Mouse (Mus musculus) thymus, postnatal 14 days (tissue): ENCODE results near the gene Gzmm.

ENCODE experiments used
- DNase-seq: peaks from one replicate; pipeline ENCODE4 v3.0.0; 2021

Gene Gzmm

GRCm38 (mm10) chr10:79704065-79704969, 15.5 kb downstream of the Gzmm start, which contains the start of gene Bsg:
Gene Bsg, plus strand, starts transcription at chr10:79704491.
- peak; percentile 99 for DNase-seq

DNA sequence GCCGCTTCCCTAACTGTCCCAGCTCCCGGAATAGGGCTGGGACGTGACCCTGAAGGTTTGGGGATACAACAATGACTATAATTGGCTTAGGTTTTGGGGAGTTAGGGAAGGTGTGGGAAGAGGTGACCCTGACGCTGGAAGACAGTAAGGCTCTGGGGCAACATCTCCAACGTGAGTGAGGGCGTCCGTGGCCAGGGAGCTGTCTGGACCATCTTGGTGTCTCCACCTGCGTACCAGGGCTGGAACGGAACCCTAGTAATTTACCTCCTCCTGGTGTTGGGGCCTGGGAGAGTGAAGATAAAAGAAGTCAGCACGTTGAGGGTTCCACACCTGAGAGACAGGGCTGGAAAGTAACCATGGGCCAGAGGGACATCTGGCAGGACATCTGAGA, 16.1 kb downstream of the Gzmm start:
- DNase-seq = no peak

DNA sequence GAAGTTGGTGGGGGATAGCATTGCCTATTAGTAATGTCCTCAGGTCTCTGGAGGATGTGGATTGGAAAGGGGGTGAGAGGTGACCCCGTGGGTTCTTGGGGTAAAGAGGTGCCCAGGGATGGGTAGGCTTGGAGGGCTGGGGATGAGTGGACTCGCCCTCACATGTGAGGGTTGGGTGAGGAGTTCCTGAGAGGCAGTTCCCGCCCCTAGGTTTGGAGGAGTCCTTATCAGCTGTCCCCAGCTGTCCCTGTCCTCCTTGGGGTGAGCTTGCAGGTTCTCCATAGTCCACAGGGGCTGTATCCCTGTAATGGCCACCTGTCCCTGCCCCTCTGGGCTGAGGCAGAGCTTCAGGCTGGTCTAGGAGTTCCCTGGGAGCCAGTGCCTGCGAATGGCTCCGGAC, 17.1 kb downstream of the Gzmm start:
- DNase-seq = no peak

DNA sequence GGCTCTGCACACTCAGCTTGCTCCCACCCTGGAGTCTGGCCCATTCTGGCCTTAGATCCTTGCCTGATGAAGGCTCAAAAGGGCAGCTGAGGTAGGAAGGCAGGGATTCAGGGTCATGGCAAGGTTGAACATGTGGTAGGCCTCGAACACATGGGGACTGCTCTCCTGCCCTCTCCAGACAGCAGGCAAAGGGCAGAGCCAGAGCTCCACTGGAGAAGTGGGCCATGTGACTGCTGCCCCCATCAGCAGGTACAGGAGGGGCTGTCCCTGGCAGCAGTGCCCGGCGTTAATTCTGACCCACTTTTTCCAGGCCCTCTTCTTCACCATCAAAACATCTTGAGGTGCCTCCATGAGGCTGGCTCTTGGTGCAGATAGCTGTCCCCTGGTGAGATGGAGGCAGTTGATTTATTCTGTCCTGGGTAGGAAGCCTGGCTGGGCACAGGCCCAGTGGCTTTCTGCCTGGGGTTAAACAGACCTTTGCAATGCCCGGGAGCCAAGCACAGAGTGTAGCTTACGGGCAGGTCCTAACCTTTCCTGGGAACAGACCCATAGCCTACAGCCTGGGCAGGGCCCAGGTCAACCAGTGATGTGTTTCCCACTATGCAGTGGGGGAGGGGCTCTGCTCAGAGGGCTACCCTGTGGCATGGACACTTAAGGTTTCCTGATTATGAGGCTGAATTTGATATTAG, 17.7 kb downstream of the Gzmm start:
- no peak for DNase-seq

DNA sequence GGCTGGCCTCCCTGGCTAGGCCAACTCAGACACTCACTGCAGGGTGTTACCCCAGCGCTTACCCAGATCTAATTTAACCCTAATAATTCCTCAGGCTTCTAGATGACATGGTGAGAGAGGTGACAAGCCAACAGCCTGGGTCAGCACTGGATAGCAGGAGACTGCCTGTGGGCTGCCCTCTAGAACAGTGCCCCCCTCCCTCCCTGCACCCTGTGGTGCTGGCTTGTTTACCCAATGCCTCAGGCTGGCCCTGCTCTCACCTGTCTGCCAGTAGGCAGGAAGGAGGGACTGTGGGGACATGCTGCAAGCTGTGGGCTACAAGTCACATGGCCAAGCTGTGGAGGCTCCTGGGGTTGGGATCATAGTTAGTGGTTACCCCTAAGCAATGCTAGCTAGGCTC, 18.3 kb downstream of the Gzmm start:
- DNase-seq = no peak

DNA sequence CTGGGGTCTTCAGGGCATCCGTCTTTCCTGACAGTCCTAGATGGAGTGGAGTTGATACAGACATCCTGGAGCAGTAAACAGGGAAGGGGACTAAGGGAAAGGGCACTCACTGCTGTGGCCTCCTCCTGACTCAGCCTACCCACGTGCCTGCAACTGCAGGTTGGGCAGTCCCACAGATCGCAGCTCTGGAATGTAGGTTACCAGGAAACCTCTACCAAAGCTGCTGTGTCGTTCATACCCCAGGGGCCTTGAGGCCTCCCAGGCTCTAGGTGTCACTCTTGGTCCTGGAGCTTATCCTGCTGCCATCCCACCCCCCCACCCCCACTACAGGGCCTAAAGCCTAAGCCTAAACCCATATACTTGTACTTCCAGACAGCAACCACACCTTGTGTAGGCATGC, 18.9 kb downstream of the Gzmm start:
- DNase-seq = no peak

- no peak for DNase-seq
These were observed 19.8 kb downstream of the Gzmm start for GRCm38 (mm10) chr10:79708668-79709067.

GRCm38 (mm10) chr10:79709307-79709706, 20.5 kb downstream of the Gzmm start:
- no peak for DNase-seq

DNA sequence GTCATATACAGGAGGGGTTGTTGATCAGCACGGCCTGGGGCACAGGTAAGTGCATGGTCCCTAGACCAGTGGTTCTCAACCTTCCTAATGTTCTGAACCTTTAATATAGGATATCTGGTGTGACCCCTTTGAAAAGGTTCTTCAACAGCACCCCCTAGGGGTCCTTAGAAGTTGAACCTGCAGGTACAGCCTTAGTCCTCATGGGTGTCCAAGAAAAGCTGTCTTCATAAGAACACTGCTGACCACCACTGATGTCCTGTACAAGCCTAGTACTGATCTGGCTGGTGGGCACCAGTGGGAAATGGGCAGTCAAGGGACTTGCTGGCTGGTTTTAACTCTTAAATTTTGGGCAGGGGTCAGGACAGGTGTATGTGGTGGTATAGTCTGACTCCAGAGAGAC, 23.2 kb downstream of the Gzmm start:
- DNase-seq = peak; percentile 52

DNA sequence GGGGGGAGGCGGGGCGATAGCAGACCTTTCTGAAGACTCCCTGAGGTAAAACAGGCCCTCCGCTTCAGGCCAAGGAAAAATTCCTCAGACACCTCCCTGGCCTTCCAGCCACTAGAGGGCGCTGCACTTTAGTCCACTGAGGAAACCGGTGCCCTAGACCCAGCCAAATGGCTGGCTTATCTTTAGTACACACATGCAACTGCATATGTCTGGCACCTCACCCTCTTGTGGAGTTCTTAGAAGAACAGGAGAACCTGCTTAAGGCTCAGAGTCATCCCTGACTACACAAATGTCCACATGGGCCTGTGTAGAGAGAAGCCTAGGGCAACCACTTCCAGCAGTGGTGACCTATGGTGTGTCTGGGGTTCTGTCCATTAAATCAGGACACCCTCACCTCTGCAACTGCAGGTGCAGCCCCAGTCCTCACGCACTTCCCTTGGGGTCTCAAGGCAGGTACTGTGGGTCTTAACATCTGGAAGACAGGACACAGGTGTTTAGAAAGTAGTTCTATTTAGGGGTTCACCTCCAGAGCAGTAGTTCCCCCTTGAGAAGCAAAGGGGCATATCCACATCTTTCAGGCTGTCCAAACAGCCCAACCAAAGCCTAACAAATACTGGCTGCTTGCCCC, 23.8 kb downstream of the Gzmm start:
- DNase-seq = peak; percentile 78

DNA sequence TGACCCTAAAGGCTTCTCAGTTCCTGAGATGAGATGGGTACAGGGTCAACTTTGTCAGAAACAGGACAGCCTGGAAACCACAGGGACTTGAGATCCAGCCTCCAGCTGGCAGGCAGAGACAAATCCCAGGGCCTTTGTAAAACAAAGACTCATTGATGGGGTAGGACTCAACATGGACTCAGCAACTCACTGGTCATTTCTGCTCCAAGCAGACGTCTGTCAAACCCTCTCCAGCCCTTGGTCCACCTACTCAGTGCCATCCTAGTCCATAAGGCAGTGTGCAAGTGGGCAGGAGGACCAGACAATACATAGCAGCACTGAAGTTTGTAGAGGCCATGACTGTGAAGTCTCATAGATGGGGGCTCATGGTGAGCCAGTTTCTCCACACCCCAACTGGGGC, 24.3 kb downstream of the Gzmm start:
- DNase-seq = no peak

GRCm38 (mm10) chr10:79714996-79715395, 26.2 kb downstream of the Gzmm start:
- no peak for DNase-seq

GRCm38 (mm10) chr10:79716254-79716987, 27.6 kb downstream of the Gzmm start, which contains the start of gene Hcn2:
Gene Hcn2, plus strand, starts transcription at chr10:79716634.
- DNase-seq = no peak

DNA sequence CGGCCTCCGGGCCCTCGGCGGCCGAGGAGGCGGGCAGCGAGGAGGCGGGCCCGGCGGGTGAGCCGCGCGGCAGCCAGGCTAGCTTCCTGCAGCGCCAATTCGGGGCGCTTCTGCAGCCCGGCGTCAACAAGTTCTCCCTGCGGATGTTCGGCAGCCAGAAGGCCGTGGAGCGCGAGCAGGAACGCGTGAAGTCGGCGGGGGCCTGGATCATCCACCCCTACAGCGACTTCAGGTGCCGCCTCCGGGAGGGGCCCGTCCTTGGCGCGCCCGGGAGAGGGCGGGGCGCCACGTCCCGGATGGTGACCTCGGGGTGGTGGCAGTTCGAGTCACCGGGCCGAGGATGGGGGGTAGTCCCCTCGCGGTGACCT, 28.2 kb downstream of the Gzmm start:
- DNase-seq = no peak

DNA sequence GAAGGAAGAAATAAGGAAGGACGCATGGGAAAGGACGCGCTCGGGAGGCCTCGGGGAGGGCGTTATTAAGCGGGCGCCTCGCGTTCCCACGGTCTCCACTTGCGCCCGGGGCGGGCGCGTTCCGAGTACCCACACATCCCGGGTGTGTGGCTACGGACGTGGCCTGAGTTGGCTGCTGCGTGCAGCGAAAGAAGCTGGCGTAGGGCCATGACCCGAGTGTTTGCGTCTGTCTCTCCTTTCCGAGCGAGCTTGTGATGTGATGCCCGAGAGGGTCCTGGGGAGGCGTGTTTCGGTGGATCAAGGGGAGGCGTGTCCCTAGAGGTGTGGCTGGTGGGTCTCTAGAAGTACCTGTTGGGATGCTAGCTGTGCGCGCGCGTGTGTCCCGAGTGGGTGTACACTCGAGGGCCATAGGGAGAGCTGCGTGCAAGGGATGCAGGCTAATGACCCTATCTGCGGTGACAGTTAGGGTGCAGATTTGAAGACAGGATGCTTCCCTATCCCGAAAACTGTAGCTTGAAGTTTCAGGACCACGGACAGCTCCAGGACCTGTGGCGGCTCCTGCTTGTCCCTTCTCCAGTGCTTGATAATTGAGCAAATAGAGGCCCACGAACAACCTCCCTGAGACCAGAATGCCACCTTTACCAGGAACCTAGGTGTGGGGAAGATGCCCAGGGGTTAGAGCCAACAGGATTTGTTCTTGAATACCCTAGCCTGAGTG, 29.0 kb downstream of the Gzmm start:
- DNase-seq = peak; percentile 67

DNA sequence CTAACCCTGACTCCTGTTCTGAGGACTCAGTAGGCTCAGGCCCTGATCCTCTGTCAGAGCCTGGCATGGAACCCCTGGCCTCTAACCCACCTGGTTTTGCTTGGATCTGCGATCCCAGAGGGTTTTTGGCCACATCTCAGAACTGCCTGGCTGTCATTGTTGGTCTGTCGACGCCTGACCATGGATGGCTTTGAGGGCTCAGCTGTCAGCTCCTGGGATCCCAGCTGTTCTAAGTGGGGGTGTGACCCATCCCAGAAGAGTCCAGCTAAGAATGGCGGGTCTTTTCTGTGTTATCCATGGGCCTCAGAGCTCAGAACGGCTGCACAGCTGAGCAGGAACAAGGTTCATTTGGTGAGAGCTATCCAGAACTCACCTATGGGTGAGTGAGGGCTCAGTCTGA, 32.3 kb downstream of the Gzmm start:
- DNase-seq = no peak

GRCm38 (mm10) chr10:79723047-79723446, 34.2 kb downstream of the Gzmm start:
- DNase-seq = no peak

DNA sequence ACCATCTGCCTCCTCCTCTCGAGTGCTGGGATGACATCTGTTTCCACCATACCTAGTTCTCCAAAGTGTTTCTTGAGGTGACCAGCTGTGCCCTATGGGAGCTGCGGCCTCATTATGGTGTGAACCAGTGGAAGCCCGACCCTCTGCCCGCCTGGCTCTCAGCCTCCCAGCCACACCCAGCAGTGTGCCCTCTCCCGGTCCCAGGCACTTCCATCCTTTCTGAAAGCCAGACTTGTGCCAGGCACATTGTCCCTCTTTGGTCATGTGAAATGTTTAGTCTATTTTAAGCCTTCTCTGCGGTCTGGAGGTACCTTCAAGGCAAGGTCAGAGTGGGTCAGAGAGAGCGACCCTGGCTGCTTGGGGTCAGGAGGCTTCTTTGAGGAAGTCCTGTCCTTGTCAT, 34.9 kb downstream of the Gzmm start:
- no peak for DNase-seq

DNA sequence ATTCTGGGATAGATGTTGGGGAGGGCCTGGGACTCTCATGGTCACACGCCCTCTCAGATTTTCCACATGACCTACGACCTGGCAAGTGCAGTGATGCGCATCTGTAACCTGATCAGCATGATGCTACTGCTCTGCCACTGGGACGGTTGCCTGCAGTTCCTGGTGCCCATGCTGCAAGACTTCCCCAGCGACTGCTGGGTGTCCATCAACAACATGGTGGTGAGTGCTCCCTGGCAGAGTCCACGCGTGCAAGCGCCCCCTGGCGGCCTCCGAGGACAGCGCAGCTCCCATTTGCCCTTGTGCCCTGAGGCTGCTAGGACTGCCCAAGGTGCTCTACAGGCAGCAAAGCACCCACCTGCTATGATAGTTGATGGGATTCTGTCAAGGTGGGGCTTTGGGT, 37.3 kb downstream of the Gzmm start:
- DNase-seq = peak; percentile 69

DNA sequence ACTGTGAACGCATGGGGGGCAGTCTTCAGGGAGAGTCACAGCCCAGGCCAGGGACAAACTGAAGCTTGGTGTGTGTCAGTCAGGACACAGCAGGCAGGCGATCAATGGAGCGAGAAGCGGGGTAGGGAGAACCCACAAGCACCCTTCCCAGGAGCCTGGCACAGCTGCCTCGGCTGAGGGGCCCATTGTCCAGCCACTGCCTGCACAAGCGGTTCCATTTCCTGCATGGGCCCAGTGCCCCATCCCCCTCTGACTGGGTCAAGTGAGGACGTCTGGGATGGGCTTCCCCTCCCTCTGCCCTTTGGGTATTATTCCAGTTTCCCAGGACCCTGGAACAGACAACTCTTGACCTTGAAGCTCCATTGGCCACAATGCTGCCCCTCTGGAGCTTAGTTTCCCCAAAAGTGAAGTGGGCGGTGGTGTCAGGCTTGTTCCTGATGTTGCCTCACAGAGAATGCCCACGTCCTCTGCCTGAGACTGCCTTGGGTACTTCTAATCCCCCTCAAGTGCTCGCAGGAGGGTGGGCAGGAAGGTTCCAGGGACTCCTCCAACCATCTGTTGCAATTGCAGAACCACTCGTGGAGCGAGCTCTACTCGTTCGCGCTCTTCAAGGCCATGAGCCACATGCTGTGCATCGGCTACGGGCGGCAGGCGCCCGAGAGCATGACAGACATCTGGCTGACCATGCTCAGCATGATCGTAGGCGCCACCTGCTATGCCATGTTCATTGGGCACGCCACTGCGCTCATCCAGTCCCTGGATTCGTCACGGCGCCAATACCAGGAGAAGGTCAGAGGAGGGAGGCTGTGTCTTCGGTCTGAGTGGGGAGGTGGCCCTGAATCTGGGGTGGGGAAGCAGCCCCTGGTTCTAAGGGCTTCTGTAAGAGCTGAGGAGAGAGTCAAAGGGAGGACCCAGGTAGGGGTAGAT, 39.8 kb downstream of the Gzmm start:
- DNase-seq = no peak

DNA sequence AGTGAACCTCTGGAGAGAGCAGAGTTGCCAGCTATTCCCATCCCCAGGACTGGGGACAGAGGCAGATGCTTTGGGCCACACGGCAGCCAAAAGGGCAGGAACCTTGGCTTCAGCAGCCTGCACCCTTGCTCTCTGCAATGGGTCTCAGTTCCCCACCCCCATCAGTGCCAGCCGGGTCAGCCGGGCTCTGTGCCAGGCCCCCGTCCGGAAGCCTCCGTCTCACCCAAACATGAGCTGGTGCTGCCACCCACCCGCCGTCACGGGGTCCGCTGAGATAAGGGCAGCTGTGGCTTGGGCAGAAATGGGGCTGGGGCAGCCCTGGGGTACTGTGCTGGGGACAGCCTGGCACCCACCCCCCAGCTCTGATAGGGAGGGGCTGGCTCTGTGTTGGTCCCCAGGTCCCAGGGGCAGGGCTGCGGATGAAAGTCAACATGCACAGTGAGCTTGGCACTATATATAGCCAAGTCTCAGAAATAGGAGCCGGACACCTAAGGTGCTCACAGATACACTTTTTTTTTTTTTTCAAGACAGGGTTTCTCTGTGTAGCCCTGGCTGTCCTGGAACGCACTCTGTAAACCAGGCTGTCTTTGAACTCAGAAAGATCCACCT, 40.6 kb downstream of the Gzmm start:
- DNase-seq = no peak
